Mouse (Mus musculus): ENCODE results near the gene Glt28d2. TPM values are rescaled to one million over a fixed set of nuclear protein-coding genes. Genes with fewer than 3 reads are reported as not detected.
A peak's percentile ranks its signal among the peaks of the same experiment; 100 is the strongest.
"Not testable (repeated sequence)": the region's sequence is repeated elsewhere in the genome, so short reads cannot be mapped to it uniquely, and the experiment has no call there.

Gene Glt28d2
- 0.10 and 0.22 TPM in 2 replicates for polyA plus RNA-seq (2016; fragmentation: Nextera tagmentation; extraction: Ambion mirVana)

DNA sequence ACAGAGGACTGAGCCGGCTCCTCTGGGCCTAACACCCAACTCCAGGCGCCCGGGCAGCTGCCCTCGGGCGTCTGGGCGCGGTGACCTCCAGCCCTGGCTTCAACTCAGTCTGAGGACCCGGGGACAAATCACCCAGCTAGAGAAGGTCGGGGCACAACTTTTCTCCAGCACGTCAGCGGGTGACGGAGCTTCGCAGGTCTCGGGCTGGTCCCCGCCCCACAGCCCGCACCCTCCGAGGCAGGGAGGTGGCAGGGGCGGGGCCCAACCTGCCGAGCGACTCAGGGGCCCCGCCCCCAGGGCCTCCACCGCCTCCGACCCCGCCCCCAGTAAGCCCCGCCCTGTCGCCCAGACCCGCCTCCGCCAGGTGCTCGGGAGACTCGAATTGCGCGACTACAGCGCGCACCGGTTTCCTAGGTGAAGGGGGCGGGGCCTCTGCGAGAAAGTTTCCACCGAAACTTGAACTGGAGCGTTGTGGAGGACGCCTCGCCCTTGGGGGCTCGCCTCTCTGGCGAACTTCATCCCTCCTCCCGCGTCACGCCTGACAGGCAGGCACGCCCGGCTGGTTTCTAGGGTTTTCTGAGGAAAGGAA, at the start of gene Glt28d2, which contains the start of gene Gm37240:
TSS of gene Glt28d2 (minus strand) at position 278 of the 589 bp plus-strand sequence.
TSS of gene Gm37240 (minus strand) at position 280 of the 589 bp plus-strand sequence.
- Histone ChIP-seq H3K4me3 (peak within 1 kb of the TSS; percentile 59), H3K27me3 (ENCODE audit: poor library complexity, severe bottlenecking) (peaks cover 56% of the 10 kb centered on the region), H3K9me3 (no peaks in the 10 kb centered on the region), H3K27ac (peak within 1 kb of the TSS; percentile 53; the same call in 1 of the 2 replicates), H3K36me3 (replicated peaks) (no peaks in the 10 kb centered on the region), H3K4me1 (peaks cover 28% of the 10 kb centered on the region)
- under 1% methylated on average over 48 of the region's 48 CpGs for WGBS
- peak; percentile 80 for DNase-seq (ENCODE audit: extremely low spot score, low spot score)

DNA sequence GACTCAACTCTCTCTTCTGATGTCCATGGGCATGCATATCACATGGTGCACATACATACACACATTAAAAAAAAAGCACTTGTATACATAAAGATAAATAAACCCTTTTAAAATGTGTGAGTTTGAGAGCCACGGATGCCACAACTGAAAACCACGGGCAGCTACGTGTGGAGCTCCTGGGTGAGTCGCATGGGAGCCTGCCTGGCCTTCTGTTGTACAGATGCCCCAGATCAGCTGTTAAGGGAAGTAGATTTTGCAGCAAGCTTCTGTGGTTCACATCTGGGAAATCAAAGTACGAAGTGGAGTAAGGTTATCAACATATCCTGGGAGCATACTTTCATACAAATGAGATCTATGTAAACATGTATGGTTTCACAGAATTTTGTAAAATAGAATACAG, 46.3 kb upstream of the Glt28d2 start:
- Histone ChIP-seq H3K4me1 (peaks cover 8% of the 10 kb centered on the region), H3K27ac (no peak overlapping the region), H3K4me3 (no peak overlapping the region), H3K27me3 (ENCODE audit: poor library complexity, severe bottlenecking) (no peaks in the 10 kb centered on the region), H3K9me3 (no peaks in the 10 kb centered on the region), H3K36me3 (replicated peaks) (no peaks in the 10 kb centered on the region)
- WGBS = 95% methylated on average over 5 of the region's 5 CpGs
- DNase-seq (ENCODE audit: extremely low spot score, low spot score) = no peak

DNA sequence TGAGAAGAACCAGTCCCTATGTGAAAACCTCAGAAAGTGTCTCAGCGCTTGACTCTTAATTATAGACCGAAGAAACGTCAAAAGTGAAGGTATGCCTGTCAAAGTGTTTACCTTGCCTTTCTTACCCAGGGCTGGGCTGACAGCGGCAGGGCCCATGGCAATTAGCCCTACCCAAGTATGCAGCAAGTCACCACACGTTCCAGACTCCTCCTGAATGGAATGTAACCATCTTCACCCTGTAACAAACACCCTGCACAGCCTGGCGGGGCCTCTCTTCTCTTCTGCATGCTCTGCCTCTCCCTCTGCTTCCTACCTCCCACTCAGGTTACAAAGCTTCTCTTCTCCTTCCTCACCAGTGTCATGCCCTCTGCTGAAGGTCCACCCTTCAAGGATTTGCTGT, 44.5 kb upstream of the Glt28d2 start:
- no peak overlapping the region for H3K4me3 ChIP-seq
- H3K27me3 ChIP-seq (ENCODE audit: poor library complexity, severe bottlenecking) = no peaks in the 10 kb centered on the region
- H3K36me3 ChIP-seq (replicated peaks) = no peaks in the 10 kb centered on the region
- H3K9me3 ChIP-seq = no peaks in the 10 kb centered on the region
- no peak for DNase-seq (ENCODE audit: extremely low spot score, low spot score)
- peaks cover 8% of the 10 kb centered on the region for H3K4me1 ChIP-seq
- no peak overlapping the region for H3K27ac ChIP-seq
- WGBS = 88% methylated on average over 6 of the region's 6 CpGs

DNA sequence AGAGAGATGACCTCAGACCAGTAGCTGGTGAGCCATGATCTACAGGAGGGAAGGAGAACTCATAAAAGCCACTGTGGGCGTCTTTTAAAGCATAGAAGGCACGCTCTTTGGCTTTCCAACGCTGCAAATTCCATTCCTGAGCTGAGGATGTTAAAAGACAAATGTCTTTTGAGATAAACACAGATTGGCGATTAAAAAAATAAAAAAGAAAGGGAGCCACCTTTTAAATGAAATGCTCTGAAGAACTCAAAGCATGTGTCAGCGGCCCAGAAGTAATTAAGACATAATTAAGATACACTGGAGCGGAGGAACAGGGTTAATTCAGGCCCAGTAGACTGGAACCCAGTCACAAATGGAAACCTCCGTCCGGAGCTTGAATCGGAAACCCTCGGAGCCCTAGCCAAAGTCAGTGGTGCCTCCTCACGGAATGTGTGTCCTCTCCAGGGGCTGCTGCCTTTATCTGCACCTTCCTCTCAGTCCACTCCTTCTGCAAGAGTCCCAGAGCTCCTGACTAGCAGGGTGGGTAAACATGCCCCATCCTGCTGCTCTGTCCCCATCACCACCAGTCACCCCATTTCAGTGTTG, 43.4 kb upstream of the Glt28d2 start:
- 41% methylated on average over 11 of the region's 11 CpGs for WGBS
- no peaks in the 10 kb centered on the region for H3K9me3 ChIP-seq
- H3K36me3 ChIP-seq (replicated peaks) = no peaks in the 10 kb centered on the region
- H3K4me1 ChIP-seq = peaks cover 8% of the 10 kb centered on the region
- no peak for DNase-seq (ENCODE audit: extremely low spot score, low spot score)
- H3K27me3 ChIP-seq (ENCODE audit: poor library complexity, severe bottlenecking) = no peaks in the 10 kb centered on the region
- no peak overlapping the region for H3K27ac ChIP-seq
- H3K4me3 ChIP-seq = no peak overlapping the region

DNA sequence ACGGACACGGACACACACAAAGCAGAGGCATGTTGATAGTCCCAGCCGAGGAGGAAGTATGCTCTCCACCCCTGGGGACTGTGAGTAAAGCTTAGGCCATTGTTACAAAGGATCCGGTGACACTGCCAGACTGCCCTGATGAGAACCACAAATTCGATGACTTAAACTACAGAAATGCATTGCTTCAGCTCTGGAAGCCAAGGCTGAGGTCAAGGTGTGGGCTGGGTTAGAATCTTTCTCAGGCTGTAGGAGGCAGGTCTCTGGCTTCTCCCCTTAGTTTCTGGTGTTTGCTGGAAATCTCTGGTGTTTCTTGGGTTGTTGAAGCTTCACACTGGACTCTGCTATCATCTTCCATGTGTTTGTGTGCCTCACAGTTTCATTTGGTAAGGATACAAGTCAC, 42.4 kb upstream of the Glt28d2 start:
- DNase-seq (ENCODE audit: extremely low spot score, low spot score) = no peak
- H3K4me1 ChIP-seq = peaks cover 8% of the 10 kb centered on the region

DNA sequence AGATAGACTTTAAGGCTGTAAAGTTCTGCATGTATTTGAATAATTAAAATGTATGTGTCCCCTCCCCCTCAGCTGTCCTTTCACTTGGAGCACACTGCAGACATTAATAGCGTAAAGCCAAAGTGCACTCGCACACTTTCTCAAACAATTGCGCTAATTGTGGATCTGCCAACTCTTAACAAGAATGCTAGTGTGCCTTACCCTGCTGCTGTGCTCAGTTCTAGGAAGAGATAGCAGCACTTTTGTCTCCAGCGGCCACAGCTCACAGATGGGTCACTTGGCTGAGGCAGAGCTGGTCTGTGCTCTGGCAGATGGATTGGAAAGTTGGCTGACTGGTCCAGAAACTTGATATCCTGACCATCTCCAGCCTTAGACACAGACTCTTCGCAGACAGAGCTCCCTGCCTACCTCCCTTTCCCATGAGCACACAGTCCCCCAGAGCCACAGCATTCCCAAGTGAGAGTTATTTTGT, 40.9 kb upstream of the Glt28d2 start:
- no peak overlapping the region for H3K4me3 ChIP-seq
- H3K9me3 ChIP-seq = no peaks in the 10 kb centered on the region
- DNase-seq (ENCODE audit: extremely low spot score, low spot score) = no peak
- 90% methylated on average over 5 of the region's 5 CpGs for WGBS
- H3K4me1 ChIP-seq = peaks cover 15% of the 10 kb centered on the region
- no peak overlapping the region for H3K27ac ChIP-seq
- H3K27me3 ChIP-seq (ENCODE audit: poor library complexity, severe bottlenecking) = no peaks in the 10 kb centered on the region
- no peaks in the 10 kb centered on the region for H3K36me3 ChIP-seq (replicated peaks)

More for the DNA sequence above, 42.4 kb upstream of the Glt28d2 start:
- H3K27ac ChIP-seq = no peak overlapping the region
- H3K9me3 ChIP-seq = no peaks in the 10 kb centered on the region
- no peaks in the 10 kb centered on the region for H3K27me3 ChIP-seq (ENCODE audit: poor library complexity, severe bottlenecking)
- no peaks in the 10 kb centered on the region for H3K36me3 ChIP-seq (replicated peaks)
- 92% methylated on average over 5 of the region's 5 CpGs for WGBS
- H3K4me3 ChIP-seq = no peak overlapping the region

DNA sequence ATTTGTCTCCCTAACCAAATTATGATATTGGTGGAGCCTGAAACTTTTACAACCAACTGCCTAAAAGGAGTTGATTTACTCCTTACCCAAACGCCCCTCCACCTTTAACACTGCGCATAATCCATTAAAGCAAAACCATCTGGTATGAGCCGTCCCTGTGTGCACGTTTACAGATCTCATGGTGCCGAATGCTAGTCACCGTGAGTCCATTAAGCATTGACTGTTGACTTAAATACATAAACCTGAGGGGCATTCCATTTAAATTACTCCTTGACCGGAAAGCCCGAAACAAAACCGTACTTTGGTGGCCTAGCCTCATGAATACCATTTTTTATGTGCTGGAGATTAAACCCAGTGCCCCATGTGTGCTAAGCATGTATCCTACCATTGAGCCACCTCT, 40.0 kb upstream of the Glt28d2 start:
- 80% methylated on average over 9 of the region's 9 CpGs for WGBS
- DNase-seq (ENCODE audit: extremely low spot score, low spot score) = no peak
- Histone ChIP-seq H3K4me1 (peaks cover 15% of the 10 kb centered on the region), H3K9me3 (no peaks in the 10 kb centered on the region), H3K27me3 (ENCODE audit: poor library complexity, severe bottlenecking) (no peaks in the 10 kb centered on the region), H3K4me3 (no peak overlapping the region), H3K27ac (no peak overlapping the region), H3K36me3 (replicated peaks) (no peaks in the 10 kb centered on the region)

DNA sequence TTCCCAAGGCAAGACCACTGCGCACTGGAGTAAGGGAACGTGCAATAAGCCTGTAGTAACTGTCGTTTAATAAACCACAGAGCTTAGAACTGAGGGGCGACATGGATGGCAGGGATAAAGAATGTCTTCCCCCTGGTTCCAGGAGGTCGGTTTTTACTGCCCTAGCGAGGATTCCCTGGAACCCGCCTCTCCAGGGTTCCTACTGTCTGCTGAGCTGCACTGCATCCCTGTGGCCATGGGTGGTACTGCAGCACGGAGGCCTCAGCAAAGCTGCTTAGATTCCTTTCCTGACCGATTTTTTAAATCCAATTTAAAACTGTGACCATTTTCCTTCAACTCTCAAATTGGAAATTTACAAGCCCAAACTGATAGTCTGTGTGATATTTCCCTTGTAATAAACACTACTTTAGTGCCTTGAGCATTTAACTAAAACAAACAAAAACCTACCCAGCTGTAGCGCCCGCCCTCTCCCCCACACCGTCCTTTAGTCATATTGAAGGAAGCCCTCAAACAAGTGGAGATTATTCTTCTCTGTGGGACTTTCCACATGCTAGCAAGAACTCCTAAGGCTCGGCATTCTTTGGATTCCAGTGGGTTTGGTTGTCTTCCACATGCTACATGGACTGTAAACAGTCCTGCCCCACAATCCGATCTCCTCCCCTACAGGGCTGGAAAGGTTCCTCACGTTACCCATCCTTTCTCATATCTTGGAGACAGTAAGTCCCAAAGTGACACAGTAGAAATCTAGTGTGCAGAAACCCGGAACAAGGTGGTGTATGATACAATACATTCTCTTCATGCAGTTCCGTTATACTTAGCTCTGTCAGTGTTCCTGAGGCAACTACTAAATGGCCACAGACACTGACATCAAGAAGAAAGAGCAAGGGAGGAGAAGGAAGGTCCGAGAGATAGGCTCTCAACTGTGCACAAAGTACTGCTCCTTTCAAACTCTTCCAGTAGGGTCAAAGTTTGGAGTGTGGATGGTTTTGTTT, 36.9 kb upstream of the Glt28d2 start:
- WGBS = 50% methylated on average over 18 of the region's 18 CpGs
- Histone ChIP-seq H3K27ac (no peak overlapping the region), H3K9me3 (no peaks in the 10 kb centered on the region), H3K4me1 (peaks cover 7% of the 10 kb centered on the region), H3K36me3 (replicated peaks) (no peaks in the 10 kb centered on the region), H3K27me3 (ENCODE audit: poor library complexity, severe bottlenecking) (no peaks in the 10 kb centered on the region), H3K4me3 (no peak overlapping the region)
- peak; percentile 73 for DNase-seq (ENCODE audit: extremely low spot score, low spot score)

DNA sequence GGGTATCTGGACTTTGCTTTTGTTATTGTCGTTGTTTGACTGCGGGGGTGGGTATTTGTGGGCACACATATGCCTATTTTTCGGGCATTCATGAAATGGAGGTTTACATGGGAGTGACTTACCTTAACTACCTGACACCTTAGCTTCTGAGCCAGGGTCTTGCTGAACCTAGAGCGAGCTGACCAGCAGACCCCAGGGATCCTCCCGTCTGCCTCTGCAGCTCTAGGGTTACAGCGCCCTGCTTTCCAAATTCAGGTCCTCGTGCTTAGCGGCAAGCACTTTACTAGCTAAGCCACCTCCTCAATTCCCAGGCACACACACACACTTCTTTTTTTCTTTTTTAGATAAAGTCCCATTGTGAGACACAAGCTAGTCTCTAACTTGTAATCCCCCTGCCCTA, 36.0 kb upstream of the Glt28d2 start:
- DNase-seq (ENCODE audit: extremely low spot score, low spot score) = no peak
- WGBS = 66% methylated on average over 8 of the region's 8 CpGs
- Histone ChIP-seq H3K27me3 (ENCODE audit: poor library complexity, severe bottlenecking) (no peaks in the 10 kb centered on the region), H3K9me3 (no peaks in the 10 kb centered on the region), H3K4me1 (peaks cover 7% of the 10 kb centered on the region), H3K36me3 (replicated peaks) (no peaks in the 10 kb centered on the region), H3K4me3 (no peak overlapping the region), H3K27ac (no peak overlapping the region)

DNA sequence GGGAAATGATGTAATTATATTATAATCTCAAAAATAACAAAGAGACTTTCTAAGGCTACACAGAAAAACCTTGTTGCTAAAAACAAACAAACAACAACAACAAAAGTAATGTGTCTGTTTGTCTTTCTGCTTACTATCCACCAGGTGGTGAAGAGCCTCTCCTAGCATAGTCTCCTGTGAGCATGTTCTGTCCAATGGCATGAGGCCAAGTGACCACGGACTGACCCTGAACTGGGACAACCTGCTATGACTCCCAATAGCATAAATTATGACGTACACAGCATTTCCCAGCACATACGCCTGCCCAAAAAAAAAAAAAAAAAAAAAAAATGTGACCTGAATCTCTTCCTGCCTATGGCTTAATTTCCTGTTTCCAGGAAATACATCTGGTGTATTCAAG, 35.0 kb upstream of the Glt28d2 start:
- WGBS = 93% methylated on average over 3 of the region's 3 CpGs
- DNase-seq (ENCODE audit: extremely low spot score, low spot score) = no peak
- no peaks in the 10 kb centered on the region for H3K9me3 ChIP-seq

DNA sequence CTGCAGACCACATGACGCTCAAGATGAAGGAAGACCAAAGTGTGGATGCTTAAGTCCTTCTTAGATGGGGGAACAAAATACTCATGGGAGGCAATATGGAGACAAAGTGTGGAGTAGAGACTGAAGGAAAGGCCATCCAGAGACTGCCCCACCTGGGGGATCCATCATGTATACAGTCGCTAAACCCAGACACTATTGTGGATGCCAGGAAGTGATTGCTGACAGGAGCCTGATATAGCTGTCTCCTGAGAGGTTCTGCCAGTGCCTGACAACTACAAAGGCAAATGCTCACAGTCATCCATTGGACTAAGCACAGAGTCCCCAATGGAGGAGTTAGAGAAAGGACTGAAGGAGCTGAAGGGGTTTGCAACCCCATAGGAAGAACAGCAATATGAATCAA, 33.4 kb upstream of the Glt28d2 start:
- DNase-seq (ENCODE audit: extremely low spot score, low spot score); H3K36me3 ChIP-seq (replicated peaks); H3K4me3 ChIP-seq; H3K27ac ChIP-seq; H3K4me1 ChIP-seq; H3K9me3 ChIP-seq; H3K27me3 ChIP-seq (ENCODE audit: poor library complexity, severe bottlenecking): not testable (repeated sequence)
- WGBS = 97% methylated on average over 2 of the region's 2 CpGs

More for the DNA sequence above, 35.0 kb upstream of the Glt28d2 start:
- H3K27me3 ChIP-seq (ENCODE audit: poor library complexity, severe bottlenecking) = no peaks in the 10 kb centered on the region
- H3K36me3 ChIP-seq (replicated peaks) = no peaks in the 10 kb centered on the region
- H3K27ac ChIP-seq = no peak overlapping the region
- H3K4me1 ChIP-seq = peaks cover 7% of the 10 kb centered on the region
- H3K4me3 ChIP-seq = no peak overlapping the region

DNA sequence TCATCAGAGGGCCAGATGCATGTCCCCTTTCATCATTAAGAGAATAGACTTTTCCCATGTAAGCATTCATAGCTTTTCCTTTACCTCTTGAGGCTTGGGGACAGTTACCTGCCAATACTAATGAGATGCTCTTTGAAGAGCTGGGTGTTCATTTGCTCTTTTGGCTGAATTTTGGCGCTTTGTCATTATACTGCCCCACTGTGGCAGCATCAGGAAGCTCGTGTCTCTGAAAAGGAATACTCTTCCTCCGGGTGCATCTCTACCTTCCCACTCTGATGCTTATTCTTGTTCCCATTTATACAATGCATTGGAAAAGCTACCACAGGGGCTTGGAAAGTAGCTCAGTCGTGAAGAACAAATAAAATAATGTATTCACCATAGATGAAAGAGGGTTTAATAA, 30.3 kb upstream of the Glt28d2 start:
- Histone ChIP-seq H3K4me1 (no peaks in the 10 kb centered on the region), H3K36me3 (replicated peaks) (no peaks in the 10 kb centered on the region), H3K27ac (no peak overlapping the region), H3K27me3 (ENCODE audit: poor library complexity, severe bottlenecking) (no peaks in the 10 kb centered on the region), H3K4me3 (no peak overlapping the region), H3K9me3 (no peaks in the 10 kb centered on the region)
- WGBS = 14% methylated on average over 4 of the region's 4 CpGs
- DNase-seq (ENCODE audit: extremely low spot score, low spot score) = no peak

Data from forebrain, embryonic 10.5 days (tissue).